ENCODE assay signal across 10 mouse cellular contexts in the genomic region with DNA sequence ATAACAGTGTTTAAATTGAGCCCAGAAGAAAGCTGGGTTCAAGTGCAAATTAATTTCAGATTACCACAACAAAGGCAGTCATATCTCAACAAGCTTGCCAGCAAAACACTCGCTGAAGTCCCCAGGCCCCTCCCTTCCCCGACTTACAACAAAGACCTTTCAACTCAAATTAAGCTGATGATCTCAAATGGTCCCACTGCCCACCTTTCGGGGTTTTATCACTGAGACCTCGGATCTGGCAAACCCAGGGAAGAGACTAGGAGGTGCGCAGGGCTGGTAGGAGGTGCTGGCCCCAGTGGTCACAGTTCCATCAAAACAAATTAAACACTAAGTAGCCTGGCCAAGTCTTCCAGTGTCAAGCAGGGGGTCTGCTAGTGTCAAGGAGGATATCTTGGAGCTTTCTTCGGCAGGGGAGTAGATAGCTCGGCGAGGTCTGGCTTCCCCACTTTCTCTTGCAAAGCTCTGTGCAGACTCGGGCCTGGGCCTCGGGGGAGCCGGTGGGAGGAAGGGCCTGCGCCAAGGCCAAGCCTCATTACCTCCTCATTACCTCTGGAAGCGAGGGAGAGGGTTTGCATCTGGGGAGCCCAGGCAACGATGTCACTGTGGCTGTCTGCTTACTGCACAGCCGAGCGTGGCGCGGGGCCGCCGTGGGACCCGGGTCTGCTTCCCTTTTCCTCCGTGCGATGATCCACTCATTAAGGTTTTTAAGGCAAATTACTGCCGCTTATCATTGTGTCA.
DNase-seq lines count a peak whose midpoint lies in the region; ATAC-seq lines count a peak whose summit lies in the region.
"Had no signal": no experiment of that assay in that cellular context is flagged by ENCODE, and none has a peak within 500 bp of the region (broad histone marks: within the 10 kb centered on the region; RNA-seq: fewer than 3 reads in every experiment).

No protein-coding gene starts in this region.

- H3K4me1 ChIP-seq in kidney, embryonic 16.5 days (ENCODE audit: insufficient read depth, low read length), result peaks cover 17% of the 10 kb centered on the region
- peaks cover 10% of the 10 kb centered on the region for H3K4me1 ChIP-seq in embryonic facial prominence, embryonic 13.5 days
- peaks cover 15% of the 10 kb centered on the region for H3K4me1 ChIP-seq in hindbrain, embryonic 12.5 days
- peaks cover 11% of the 10 kb centered on the region for H3K4me1 ChIP-seq in midbrain, embryonic 16.5 days (ENCODE audit: control insufficient read depth, insufficient read depth, low read length)

- H3K4me2 ChIP-seq in kidney, embryonic 16.5 days (replicated peaks; ENCODE audit: low read depth, low read length), result peak overlapping the region; percentile 54
- peak overlapping the region; percentile 47 for H3K4me2 ChIP-seq in embryonic facial prominence, embryonic 13.5 days
- peak overlapping the region; percentile 42 for H3K4me2 ChIP-seq in hindbrain, embryonic 12.5 days (replicated peaks)
- peak overlapping the region; percentile 48 for H3K4me2 ChIP-seq in midbrain, embryonic 16.5 days (ENCODE audit: low read length)

- H3K36me3 ChIP-seq in kidney, embryonic 16.5 days (ENCODE audit: insufficient read depth, low read length), result no peaks in the 10 kb centered on the region
- H3K36me3 ChIP-seq in embryonic facial prominence, embryonic 13.5 days, result no peaks in the 10 kb centered on the region
- no peaks in the 10 kb centered on the region for H3K36me3 ChIP-seq in hindbrain, embryonic 12.5 days
- no peaks in the 10 kb centered on the region for H3K36me3 ChIP-seq in midbrain, embryonic 16.5 days (ENCODE audit: control insufficient read depth, insufficient read depth, low read length)

- no peaks in the 10 kb centered on the region for H3K9me3 ChIP-seq in kidney, embryonic 16.5 days (ENCODE audit: low read length)
- H3K9me3 ChIP-seq in embryonic facial prominence, embryonic 13.5 days, result no peaks in the 10 kb centered on the region
- H3K9me3 ChIP-seq in hindbrain, embryonic 12.5 days (replicated peaks), result no peaks in the 10 kb centered on the region
- H3K9me3 ChIP-seq in midbrain, embryonic 16.5 days (replicated peaks; ENCODE audit: control insufficient read depth, low read length, poor library complexity, severe bottlenecking), result no peaks in the 10 kb centered on the region

- no peak for DNase-seq in kidney, postnatal 14 days
- no peak for DNase-seq in layer of hippocampus, postnatal 25 days (ENCODE audit: extremely low spot score in 1 of 2, low spot score in 1 of 2)
- DNase-seq in left cerebral cortex, postnatal 25 days (ENCODE audit: low spot score in 2 of 2), result no peak
- no peak for DNase-seq in right cerebral cortex, adult 2 months (ENCODE audit: low spot score in 2 of 2)
- DNase-seq: adrenal gland, postnatal 25 days; liver, postnatal 0 days had no signal

- H3K27ac ChIP-seq in kidney, embryonic 16.5 days (ENCODE audit: low read length), result no peak overlapping the region
- H3K27ac ChIP-seq in embryonic facial prominence, embryonic 13.5 days, result no peak overlapping the region
- H3K27ac ChIP-seq in hindbrain, embryonic 12.5 days, result no peak overlapping the region
- H3K27ac ChIP-seq in midbrain, embryonic 16.5 days (ENCODE audit: low read length), result no peak overlapping the region; the same call in 1 of the 2 replicates

- 5% methylated on average over 24 of the region's 24 CpGs for WGBS in kidney, embryonic 16.5 days
- WGBS in embryonic facial prominence, embryonic 13.5 days, result 17% methylated on average over 24 of the region's 24 CpGs
- 10% methylated on average over 24 of the region's 24 CpGs for WGBS in hindbrain, embryonic 12.5 days
- 8% methylated on average over 24 of the region's 24 CpGs for WGBS in midbrain, embryonic 16.5 days

- intact Hi-C loops in left cerebral cortex, postnatal 25 days (cut with DNase I), result no loop called here

- H3K4me3 ChIP-seq in kidney, embryonic 16.5 days (ENCODE audit: low read length), result peak overlapping the region; percentile 17
- 0 out of 2 replicates have a peak overlapping the region, but pooled peaks have one; percentile 16 for H3K4me3 ChIP-seq in embryonic facial prominence, embryonic 13.5 days
- no peak overlapping the region for H3K4me3 ChIP-seq in hindbrain, embryonic 12.5 days
- peak overlapping the region; percentile 13; the same call in 1 of the 2 replicates for H3K4me3 ChIP-seq in midbrain, embryonic 16.5 days (ENCODE audit: low read depth, low read length)

- H3K27me3 ChIP-seq in kidney, embryonic 16.5 days (ENCODE audit: insufficient read depth, low read length), result peaks cover 33% of the 10 kb centered on the region
- peaks cover 57% of the 10 kb centered on the region for H3K27me3 ChIP-seq in embryonic facial prominence, embryonic 13.5 days
- peaks cover 49% of the 10 kb centered on the region for H3K27me3 ChIP-seq in hindbrain, embryonic 12.5 days
- peaks cover 8% of the 10 kb centered on the region for H3K27me3 ChIP-seq in midbrain, embryonic 16.5 days (ENCODE audit: control insufficient read depth, insufficient read depth, low read depth, low read length)

- H3K9ac ChIP-seq in kidney, embryonic 16.5 days (replicated peaks; ENCODE audit: low read length), result no peak overlapping the region
- H3K9ac ChIP-seq in embryonic facial prominence, embryonic 13.5 days, result 0 out of 2 replicates have a peak overlapping the region, but pooled peaks have one; percentile 44
- H3K9ac ChIP-seq in hindbrain, embryonic 12.5 days, result no peak overlapping the region
- H3K9ac ChIP-seq in midbrain, embryonic 16.5 days (ENCODE audit: low read depth, low read length), result peak overlapping the region; percentile 55
- H3K9ac ChIP-seq: liver, postnatal 0 days had no signal

- peak; percentile 86 for ATAC-seq in kidney, embryonic 16.5 days (ENCODE audit: low FRiP score, low TSS enrichment)
- ATAC-seq in embryonic facial prominence, embryonic 13.5 days (ENCODE audit: insufficient number of reproducible peaks, insufficient read depth, low FRiP score, low TSS enrichment, low read depth), result no peak
- peak; percentile 93 for ATAC-seq in hindbrain, embryonic 12.5 days (ENCODE audit: low FRiP score)
- peak; percentile 71 for ATAC-seq in midbrain, embryonic 16.5 days
- ATAC-seq: liver, postnatal 0 days had no signal

Comparison
In these comparisons a context has a peak if more than half of its experiments do, and no peak if none do; other contexts are left out.
1. H3K9ac ChIP-seq: peak in embryonic facial prominence, embryonic 13.5 days (single experiment) and midbrain, embryonic 16.5 days (single experiment); none in kidney, embryonic 16.5 days (single experiment) and hindbrain, embryonic 12.5 days (single experiment).
2. Peak in every context shown above with its lines, with median percentiles within 50 percentile points of each other: H3K4me2 ChIP-seq.